Mouse (Mus musculus) thymus, postnatal 4 days (tissue): ENCODE measurements around the gene Rassf5.
"Not testable (repeated sequence)": the region's sequence is repeated elsewhere in the genome, so short reads cannot be mapped to it uniquely, and the experiment has no call there.

Experiments used
- DNase-seq: peaks from one replicate; pipeline ENCODE4 v3.0.0; 2021

Rassf5 gene

GRCm38 (mm10) chr1:131175819-131176218 lies 69.2 kb downstream of the Rassf5 start:
- DNase-seq, result no peak

GRCm38 (mm10) chr1:131175189-131175588 lies 69.9 kb downstream of the Rassf5 start:
- DNase-seq, result no peak

- DNase-seq, result no peak
Measured at GRCm38 (mm10) chr1:131174299-131174861, 70.7 kb downstream of the Rassf5 start.

GRCm38 (mm10) chr1:131173809-131174208 lies 71.2 kb downstream of the Rassf5 start:
- DNase-seq, result no peak

GRCm38 (mm10) chr1:131173001-131173400 lies 72.1 kb downstream of the Rassf5 start:
- DNase-seq, result no peak

GRCm38 (mm10) chr1:131167612-131168011 lies 77.4 kb downstream of the Rassf5 start:
- DNase-seq, result no peak

- no peak for DNase-seq
Measured at GRCm38 (mm10) chr1:131164427-131164826, 80.6 kb downstream of the Rassf5 start.

GRCm38 (mm10) chr1:131161091-131161490 lies 84.0 kb downstream of the Rassf5 start:
- DNase-seq, result no peak

GRCm38 (mm10) chr1:131159573-131160327 lies 85.3 kb downstream of the Rassf5 start:
- not testable (repeated sequence) for DNase-seq

GRCm38 (mm10) chr1:131155456-131155855 lies 89.6 kb downstream of the Rassf5 start:
- peak; percentile 70 for DNase-seq

- DNase-seq, result peak; percentile 92
Measured at GRCm38 (mm10) chr1:131153018-131153629, 91.9 kb downstream of the Rassf5 start, which contains the start of gene Eif2d. TSS of gene Eif2d (plus strand) at chr1:131153181.

- no peak for DNase-seq
Measured at GRCm38 (mm10) chr1:131149496-131149895, 95.6 kb downstream of the Rassf5 start.

- no peak for DNase-seq
Measured at GRCm38 (mm10) chr1:131146181-131146614, 98.9 kb downstream of the Rassf5 start.

GRCm38 (mm10) chr1:131145222-131145621 lies 99.8 kb downstream of the Rassf5 start:
- DNase-seq, result not testable (repeated sequence)

- DNase-seq, result no peak
Measured at GRCm38 (mm10) chr1:131142472-131142871, 102.6 kb downstream of the Rassf5 start.

GRCm38 (mm10) chr1:131141449-131141848 lies 103.6 kb downstream of the Rassf5 start:
- no peak for DNase-seq

GRCm38 (mm10) chr1:131139102-131140095 lies 105.7 kb downstream of the Rassf5 start:
- no peak for DNase-seq

GRCm38 (mm10) chr1:131138191-131139016 lies 106.7 kb downstream of the Rassf5 start, which contains the start of gene Dyrk3:
TSS of gene Dyrk3 (minus strand) at chr1:131138340.
- peak; percentile 94 for DNase-seq

GRCm38 (mm10) chr1:131137717-131138118 lies 107.3 kb downstream of the Rassf5 start:
- DNase-seq, result no peak

GRCm38 (mm10) chr1:131137111-131137510 lies 107.9 kb downstream of the Rassf5 start:
- no peak for DNase-seq

GRCm38 (mm10) chr1:131135960-131136629 lies 109.0 kb downstream of the Rassf5 start:
- no peak for DNase-seq
